Mouse (Mus musculus) thymus, adult 2 months (tissue): Measurements from ENCODE around the gene Rasal3. TPM values are rescaled to one million over a fixed set of nuclear protein-coding genes. Genes with fewer than 3 reads are reported as not detected.
A peak's percentile ranks its signal among the peaks of the same experiment; 100 is the strongest.

Experiments
- DNase-seq: peaks from one replicate; pipeline ENCODE4 v3.0.0; 2021
- H3K27ac ChIP-seq: fragments of 200-500 bp; 2 replicates; pipeline ENCODE4 v1.5.1; 2012; ENCODE audit warnings: low read length, control low read depth; ENCODE audit not compliant: control insufficient read depth, insufficient read depth
- H3K27me3 ChIP-seq: fragments of 200-500 bp; 2 replicates; pipeline ENCODE4 v1.6.1; 2012; ENCODE audit warnings: mild to moderate bottlenecking, low read length, moderate library complexity, mixed read lengths; ENCODE audit not compliant: control insufficient read depth, insufficient read depth
- H3K36me3 ChIP-seq: fragments of 200-500 bp; 2 replicates; pipeline ENCODE4 v1.6.1; 2012; ENCODE audit warnings: mild to moderate bottlenecking, low read length, moderate library complexity; ENCODE audit not compliant: control insufficient read depth, insufficient read depth
- H3K4me1 ChIP-seq: fragments of 200-500 bp; replicated peaks from 2 replicates; pipeline ENCODE4 v1.6.1; 2012; ENCODE audit warnings: low read length; ENCODE audit not compliant: control insufficient read depth, insufficient read depth
- H3K4me3 ChIP-seq: fragments of 200-500 bp; 2 replicates; pipeline ENCODE4 v1.5.1; 2012; ENCODE audit warnings: mild to moderate bottlenecking, low read length, control low read depth, moderate library complexity; ENCODE audit not compliant: control insufficient read depth, insufficient read depth
- CTCF ChIP-seq: fragments of 200-500 bp; IDR thresholded peaks from 2 replicates; pipeline ENCODE4 v1.5.1; 2012; ENCODE audit warnings: mild to moderate bottlenecking, control low read depth, low read length, moderate library complexity, borderline replicate concordance; ENCODE audit not compliant: control insufficient read depth, poor library complexity, insufficient read depth; ENCODE audit errors: extremely low read depth
- POLR2A ChIP-seq: fragments of 200-500 bp; IDR thresholded peaks from 2 replicates; pipeline ENCODE4 v1.6.1; 2012; ENCODE audit warnings: mild to moderate bottlenecking, low read length, control low read depth, moderate library complexity; ENCODE audit not compliant: control insufficient read depth, poor library complexity, insufficient read depth; ENCODE audit errors: extremely low read depth
- WGBS: fragments of 180-500 bp; shearing (Covaris S2); methylation state at CpG from one replicate; pipeline ENCODE4 v1.1.7; 2018; 5-methylcytosine and 5-hydroxymethylcytosine counted together
- polyA plus RNA-seq: library from polyadenylated mRNA; depleted of rRNA; stranded (reverse); fragments of >200 nt; gene quantifications from 2 replicates; pipeline ENCODE4 v1.2.3, GENCODE M21; 2012

Gene Rasal3
- polyA plus RNA-seq, 1 experiment = 541 TPM

GRCm38 (mm10) chr17:32383661-32384060, 19.7 kb downstream of the Rasal3 start:
- 95% methylated on average over 5 of the region's 5 CpGs for WGBS

GRCm38 (mm10) chr17:32382576-32382975, 20.8 kb downstream of the Rasal3 start:
- Histone ChIP-seq H3K36me3 (no peaks in the 10 kb centered on the region; the same call in 1 of the 2 replicates), H3K4me1 (peaks cover 3% of the 10 kb centered on the region; the same call in 1 of the 2 replicates), H3K27ac (no peak overlapping the region), H3K4me3 (no peak overlapping the region), H3K27me3 (no peaks in the 10 kb centered on the region)
- DNase-seq = no peak
- no peak for TF ChIP-seq CTCF
- TF ChIP-seq POLR2A = no peak
- 95% methylated on average over 7 of the region's 7 CpGs for WGBS

More at GRCm38 (mm10) chr17:32383661-32384060, 19.7 kb downstream of the Rasal3 start:
- peaks cover 11% of the 10 kb centered on the region for H3K4me1 ChIP-seq
- no peak for DNase-seq
- H3K4me3 ChIP-seq = no peak overlapping the region
- no peaks in the 10 kb centered on the region for H3K27me3 ChIP-seq
- no peaks in the 10 kb centered on the region for H3K36me3 ChIP-seq
- no peak overlapping the region for H3K27ac ChIP-seq
- no peak for TF ChIP-seq POLR2A
- no peak for TF ChIP-seq CTCF

GRCm38 (mm10) chr17:32378786-32379185, 24.6 kb downstream of the Rasal3 start:
- H3K36me3 ChIP-seq = no peaks in the 10 kb centered on the region; the same call in 1 of the 2 replicates
- DNase-seq = no peak
- WGBS = 91% methylated on average over 2 of the region's 2 CpGs
- H3K4me1 ChIP-seq = no peaks in the 10 kb centered on the region
- H3K27me3 ChIP-seq = no peaks in the 10 kb centered on the region
- no peak overlapping the region for H3K4me3 ChIP-seq
- no peak for TF ChIP-seq CTCF
- no peak for TF ChIP-seq POLR2A
- H3K27ac ChIP-seq = no peak overlapping the region

GRCm38 (mm10) chr17:32377137-32377536, 26.2 kb downstream of the Rasal3 start:
- H3K4me1 ChIP-seq = no peaks in the 10 kb centered on the region
- no peak overlapping the region for H3K4me3 ChIP-seq
- WGBS = 93% methylated on average over 9 of the region's 9 CpGs
- TF ChIP-seq CTCF = no peak
- TF ChIP-seq POLR2A = no peak
- H3K27ac ChIP-seq = no peak overlapping the region
- DNase-seq = no peak
- no peaks in the 10 kb centered on the region for H3K27me3 ChIP-seq
- no peaks in the 10 kb centered on the region; the same call in 1 of the 2 replicates for H3K36me3 ChIP-seq

GRCm38 (mm10) chr17:32376475-32376874, 26.9 kb downstream of the Rasal3 start:
- WGBS = 94% methylated on average over 15 of the region's 15 CpGs
- Histone ChIP-seq H3K27ac (no peak overlapping the region), H3K36me3 (no peaks in the 10 kb centered on the region; the same call in 1 of the 2 replicates), H3K27me3 (no peaks in the 10 kb centered on the region), H3K4me1 (no peaks in the 10 kb centered on the region), H3K4me3 (no peak overlapping the region)
- no peak for TF ChIP-seq POLR2A
- no peak for TF ChIP-seq CTCF
- no peak for DNase-seq

- no peak for TF ChIP-seq POLR2A
- no peak for TF ChIP-seq CTCF
- Histone ChIP-seq H3K4me3 (peak overlapping the region; percentile 26), H3K36me3 (no peaks in the 10 kb centered on the region), H3K27ac (peak overlapping the region; percentile 44; the same call in 1 of the 2 replicates), H3K4me1 (peaks cover 6% of the 10 kb centered on the region), H3K27me3 (no peaks in the 10 kb centered on the region)
- DNase-seq = no peak
- WGBS = 29% methylated on average over 14 of the region's 17 CpGs
These were observed 34.3 kb downstream of the Rasal3 start for GRCm38 (mm10) chr17:32368991-32369578.
